Mouse (Mus musculus) spleen, adult 2 months (tissue): ENCODE data around the gene Rpl12.

ENCODE experiments used
- CTCF ChIP-seq: fragments of 200-500 bp; IDR thresholded peaks from 2 replicates; pipeline ENCODE4 v1.5.1; 2011; ENCODE audit warnings: mild to moderate bottlenecking, inconsistent platforms; ENCODE audit not compliant: insufficient read depth, insufficient read length, insufficient replicate concordance; ENCODE audit errors: extremely low read depth
- POLR2A ChIP-seq: fragments of 200-500 bp; IDR thresholded peaks from 2 replicates; pipeline ENCODE4 v1.6.1; 2011; ENCODE audit warnings: low read depth, low read length, inconsistent platforms

GRCm38 (mm10) chr2:32969326-32969725 lies 8.0 kb downstream of the Rpl12 start:
- TF ChIP-seq CTCF (no peak), POLR2A (no peak)
